Mouse (Mus musculus) olfactory bulb, adult 2 months (tissue): Measurements from ENCODE around the gene Ccdc167.

Experiments used
- CTCF ChIP-seq: fragments of 200-500 bp; IDR thresholded peaks from 2 replicates; pipeline ENCODE4 v1.5.1; 2012; ENCODE audit warnings: low read depth, mild to moderate bottlenecking, low read length, moderate library complexity; ENCODE audit not compliant: insufficient read depth
- POLR2A ChIP-seq: fragments of 200-500 bp; IDR thresholded peaks from 2 replicates; pipeline ENCODE4 v1.6.1; 2012; ENCODE audit warnings: mild to moderate bottlenecking, low read depth, low read length, moderate library complexity; ENCODE audit not compliant: insufficient read depth

GRCm38 (mm10) chr17:29642219-29642618, 74.6 kb downstream of the Ccdc167 start:
- TF ChIP-seq CTCF (no peak), POLR2A (no peak)
